Mouse (Mus musculus): ENCODE data around the gene Prpf19.

Gene Prpf19

GRCm38 (mm10) chr19:10896849-10897248 is 1.8 kb downstream of the Prpf19 start:
- no peak for DNase-seq

- no peak for DNase-seq
These were observed 2.5 kb downstream of the Prpf19 start for GRCm38 (mm10) chr19:10897491-10897890.

- peak; percentile 25 for DNase-seq
These were observed 5.3 kb downstream of the Prpf19 start for GRCm38 (mm10) chr19:10900315-10900714.

DNA sequence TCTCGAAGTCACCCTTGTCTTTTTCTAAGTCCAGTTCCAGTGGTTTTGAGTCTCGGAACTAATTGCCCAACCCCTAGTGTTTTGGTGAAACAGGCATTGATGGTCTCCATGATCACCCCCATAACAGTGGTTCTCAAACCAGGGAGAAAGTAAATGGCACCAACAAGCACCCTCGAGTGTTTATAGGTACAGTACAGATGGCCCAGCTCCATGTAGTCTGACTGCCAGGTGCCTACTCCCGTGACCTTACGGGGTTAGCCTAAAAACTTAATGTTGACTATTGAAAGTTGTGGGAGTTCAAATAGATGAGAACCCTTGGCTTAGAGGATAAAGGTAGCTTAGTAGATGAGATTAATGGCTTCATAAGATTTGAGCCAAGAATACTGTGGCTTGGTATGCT is 6.0 kb downstream of the Prpf19 start:
- no peak for DNase-seq

DNA sequence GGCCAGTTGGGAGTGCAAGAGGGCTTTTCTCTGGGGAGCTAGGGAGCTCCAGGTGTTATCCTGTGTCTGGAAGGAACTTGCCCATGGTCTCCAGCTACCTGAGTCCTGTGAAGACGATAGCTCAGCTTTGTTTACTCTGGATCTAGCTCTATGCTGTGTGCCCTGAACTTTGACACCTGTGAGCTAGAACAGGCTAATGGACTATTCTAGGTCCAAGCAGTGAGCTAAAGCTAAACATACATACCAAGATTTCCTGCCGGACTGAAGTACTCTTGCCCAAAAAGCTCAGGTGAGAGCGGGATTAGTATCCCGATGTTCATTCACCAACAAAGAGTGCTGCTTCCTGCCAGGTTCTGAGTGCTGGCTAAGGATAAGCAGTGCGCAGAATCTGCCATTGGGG is 9.5 kb downstream of the Prpf19 start:
- DNase-seq: no peak

DNA sequence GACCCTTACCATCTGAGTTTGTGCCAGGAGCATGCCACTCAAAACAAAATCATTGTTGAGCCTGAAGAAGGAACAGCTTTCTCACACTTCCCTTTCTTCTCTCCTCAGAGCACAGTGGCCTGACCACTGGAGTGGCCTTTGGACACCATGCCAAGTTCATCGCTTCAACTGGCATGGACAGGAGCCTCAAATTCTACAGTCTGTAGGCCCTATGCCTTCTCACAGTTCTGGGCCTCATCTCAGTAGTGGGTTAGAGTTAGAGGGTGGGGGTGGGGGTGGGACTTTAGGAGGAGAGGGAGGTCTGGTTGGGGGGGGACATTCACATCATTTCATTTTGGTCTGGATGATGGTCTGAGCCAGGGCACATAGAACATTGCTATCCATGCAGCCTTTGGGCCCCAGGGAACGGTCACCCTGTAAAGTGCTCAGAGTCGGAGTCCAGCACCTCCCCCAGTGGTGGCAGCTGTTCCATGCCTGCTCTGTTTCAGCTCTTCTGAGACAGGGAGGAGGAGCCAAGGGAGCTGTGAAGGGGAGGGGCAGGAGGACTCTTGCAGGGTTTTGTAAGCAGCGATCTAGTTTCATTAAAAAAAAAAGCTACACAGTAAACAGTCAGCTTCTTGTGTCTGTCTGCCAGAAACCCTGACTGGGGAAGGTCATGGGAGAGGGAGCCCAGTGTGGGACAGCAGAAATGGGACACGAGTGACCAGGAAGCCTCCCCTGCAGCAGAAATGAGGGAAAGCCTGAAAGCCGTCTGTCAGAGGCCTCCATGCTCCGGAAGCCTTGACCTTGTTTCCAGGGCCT is 10.1 kb downstream of the Prpf19 start:
- DNase-seq: peak; percentile 31

DNA sequence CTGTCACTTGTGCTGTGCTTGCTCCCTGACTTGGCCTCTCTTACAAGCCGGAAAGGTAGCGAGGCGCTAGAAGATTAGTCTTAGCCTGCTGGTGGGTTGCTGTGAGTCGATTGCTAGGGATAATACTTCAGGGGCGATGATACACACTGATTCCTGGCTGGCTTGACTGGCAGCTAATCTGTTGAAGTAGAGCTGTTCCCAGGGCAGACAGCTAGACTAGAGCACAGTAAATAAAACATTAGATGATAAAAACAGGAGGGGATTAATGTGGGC is 10.6 kb downstream of the Prpf19 start:
- DNase-seq: no peak

GRCm38 (mm10) chr19:10907891-10908290 is 12.9 kb downstream of the Prpf19 start:
- DNase-seq: peak; percentile 56

GRCm38 (mm10) chr19:10909087-10909721 is 14.2 kb downstream of the Prpf19 start:
- no peak for DNase-seq

GRCm38 (mm10) chr19:10914291-10914690 is 19.3 kb downstream of the Prpf19 start:
- no peak for DNase-seq

GRCm38 (mm10) chr19:10914870-10915269 is 19.8 kb downstream of the Prpf19 start:
- no peak for DNase-seq

DNA sequence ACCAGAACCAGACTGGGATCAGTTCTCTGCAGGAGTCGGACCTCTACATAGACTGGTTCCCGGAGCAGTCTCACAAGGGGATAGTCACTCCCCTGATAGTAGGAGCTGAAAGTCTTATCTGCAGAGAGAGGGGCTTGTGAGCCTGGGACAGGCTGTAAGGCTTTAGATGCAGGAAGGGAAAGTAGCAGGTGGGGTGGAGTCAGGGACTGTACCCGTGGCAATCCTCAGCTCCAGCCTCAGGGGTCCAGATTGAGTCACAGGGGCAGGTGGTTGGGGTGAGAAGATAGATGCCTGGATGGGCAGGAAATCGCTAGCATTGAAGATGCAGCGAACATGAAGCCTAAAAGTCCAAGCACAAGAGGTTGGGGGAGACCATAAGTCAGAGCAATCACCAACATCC is 21.5 kb downstream of the Prpf19 start:
- DNase-seq: no peak

DNA sequence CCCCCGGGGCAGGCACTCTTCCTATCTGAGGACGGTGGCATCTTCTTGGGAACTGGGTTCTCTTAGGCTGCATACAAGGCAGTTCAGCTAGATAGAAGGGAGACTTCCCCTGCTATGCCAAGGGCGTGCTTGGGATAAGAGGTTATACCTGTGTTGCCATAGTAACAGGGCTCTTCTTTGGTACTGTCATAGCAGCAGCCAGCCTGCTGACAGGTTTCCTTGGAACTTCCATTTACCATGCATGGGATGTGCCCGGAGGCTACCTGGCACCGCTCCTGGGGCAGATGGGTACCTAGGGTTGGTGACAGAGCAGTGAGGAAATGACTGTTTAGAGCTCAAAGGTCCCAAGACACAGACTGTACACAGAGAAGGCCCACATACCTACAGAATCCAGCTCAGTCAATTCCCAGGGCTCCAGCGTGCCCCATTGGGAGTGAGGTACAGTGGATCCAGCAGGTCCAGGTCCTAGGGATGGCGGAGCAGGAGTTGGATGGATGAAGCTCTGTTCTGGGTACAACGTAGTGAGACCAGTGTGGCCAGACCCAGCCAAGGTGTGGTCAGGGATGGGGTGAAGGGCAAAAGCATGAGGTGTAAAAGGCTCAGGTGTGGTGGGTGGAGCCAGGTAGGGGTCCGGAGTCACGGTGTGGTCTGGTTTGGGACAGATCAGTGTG is 23.4 kb downstream of the Prpf19 start:
- DNase-seq: no peak

DNA sequence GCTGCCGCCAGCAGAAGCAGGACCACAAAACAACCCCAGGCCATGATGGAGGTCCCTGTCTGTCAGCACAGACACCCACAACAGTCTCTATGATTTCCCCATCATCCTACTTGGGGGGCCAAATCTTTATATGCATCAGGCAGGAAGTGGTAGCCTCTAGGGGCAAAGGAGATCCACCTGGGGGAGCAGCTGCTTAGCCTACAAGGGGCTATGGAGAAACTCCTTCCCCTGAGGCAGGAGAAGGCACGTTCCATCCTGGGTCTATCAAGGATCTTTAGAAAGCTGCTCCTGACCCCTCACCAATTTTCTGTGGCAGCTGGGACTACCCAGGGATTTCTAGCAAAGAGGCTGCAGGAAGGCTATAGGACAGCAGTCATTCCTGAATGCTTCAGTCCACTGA is 25.5 kb downstream of the Prpf19 start, which contains the start of gene Zp1:
Gene Zp1, minus strand, starts transcription at position 101 of the 400 bp plus-strand sequence.
- no peak for DNase-seq

DNA sequence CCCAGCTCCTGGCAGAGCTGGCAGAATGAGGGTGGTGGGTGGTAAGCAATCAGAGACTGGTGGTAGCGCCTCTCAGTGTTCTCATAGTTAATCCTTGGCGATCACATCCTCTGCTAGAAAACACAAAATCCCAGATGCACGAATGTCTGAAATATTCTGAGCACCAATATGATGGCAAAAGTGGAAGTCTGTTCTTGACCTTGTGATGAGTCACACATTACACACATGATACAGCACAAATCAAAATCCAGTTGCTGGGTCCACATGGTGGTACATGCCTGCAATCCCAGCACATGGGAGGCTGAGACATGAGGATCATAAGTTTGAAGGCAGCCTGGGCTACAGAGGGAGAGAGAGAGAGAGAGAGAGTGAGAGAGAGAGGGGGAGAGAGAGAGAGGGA is 26.0 kb downstream of the Prpf19 start:
- no peak for DNase-seq

GRCm38 (mm10) chr19:10924220-10924619 is 29.2 kb downstream of the Prpf19 start:
- no peak for DNase-seq

GRCm38 (mm10) chr19:10926123-10926621 is 31.1 kb downstream of the Prpf19 start:
- no peak for DNase-seq

GRCm38 (mm10) chr19:10926666-10927065 is 31.6 kb downstream of the Prpf19 start:
- DNase-seq: no peak

DNA sequence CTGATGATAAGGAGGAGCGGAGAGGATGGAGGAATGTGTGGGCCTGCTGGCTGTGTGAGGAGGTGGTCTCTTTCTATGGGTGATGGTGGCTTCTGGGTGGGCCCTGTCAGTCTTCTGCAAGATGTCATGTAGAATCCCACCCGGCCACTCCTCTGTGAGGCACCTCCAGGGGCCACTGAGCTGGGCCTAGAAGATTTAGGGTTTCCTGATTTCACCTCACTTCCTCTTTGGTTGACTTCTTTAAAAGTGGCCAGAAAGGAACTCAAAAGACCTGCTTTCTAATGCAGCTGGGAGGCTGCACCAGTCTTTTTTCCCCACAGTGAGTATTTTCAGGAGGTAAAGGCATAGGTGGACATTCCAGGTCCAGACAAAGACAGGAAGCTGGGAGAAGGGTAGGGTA is 35.6 kb downstream of the Prpf19 start:
- no peak for DNase-seq

DNA sequence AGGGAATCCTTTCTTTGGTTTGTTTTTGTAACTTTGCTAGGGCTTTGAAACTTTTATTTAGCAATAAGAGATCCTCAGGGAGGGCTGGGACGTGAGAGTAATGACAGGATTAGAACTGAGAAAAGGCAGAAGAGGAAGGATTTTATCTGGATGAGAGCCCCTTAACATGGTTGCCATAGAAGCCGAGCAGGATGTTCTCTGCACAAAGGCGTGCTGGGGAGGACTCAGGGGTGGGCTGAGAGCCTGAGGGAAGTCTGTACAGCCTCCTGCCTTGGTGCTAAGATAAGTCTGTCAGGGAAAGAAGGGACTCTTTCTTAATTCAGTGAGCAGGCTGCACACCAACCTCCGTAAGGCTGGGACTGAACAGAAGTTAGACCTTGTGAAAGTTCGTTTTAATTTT is 40.0 kb downstream of the Prpf19 start:
- no peak for DNase-seq

GRCm38 (mm10) chr19:10936077-10936476 is 41.0 kb downstream of the Prpf19 start:
- no peak for DNase-seq

DNA sequence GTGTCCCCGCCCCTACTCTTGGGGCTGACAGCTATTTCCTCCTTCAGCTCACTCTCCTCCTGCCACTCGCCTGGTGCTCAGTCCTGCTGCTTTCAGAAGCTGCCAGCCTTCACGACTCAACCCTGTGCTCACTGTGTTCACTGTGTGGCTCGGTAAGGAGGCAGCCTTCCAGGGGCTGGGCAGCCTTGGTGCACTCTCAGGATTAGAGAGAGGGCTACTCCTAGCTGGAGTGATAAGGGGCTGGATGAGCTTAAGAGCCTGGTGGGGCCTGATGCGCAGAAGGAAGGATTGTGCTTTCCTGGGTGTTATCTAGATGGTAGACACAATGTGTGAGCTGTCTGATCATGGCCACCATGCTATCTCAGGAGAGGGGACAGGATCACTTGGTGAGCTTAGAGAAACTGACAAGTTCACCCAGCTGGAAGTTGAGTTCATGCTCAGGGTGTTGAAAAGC is 42.1 kb downstream of the Prpf19 start, which contains the start of gene Ptgdr2:
Gene Ptgdr2, plus strand, starts transcription at position 51 of the 454 bp plus-strand sequence.
- DNase-seq: no peak

DNA sequence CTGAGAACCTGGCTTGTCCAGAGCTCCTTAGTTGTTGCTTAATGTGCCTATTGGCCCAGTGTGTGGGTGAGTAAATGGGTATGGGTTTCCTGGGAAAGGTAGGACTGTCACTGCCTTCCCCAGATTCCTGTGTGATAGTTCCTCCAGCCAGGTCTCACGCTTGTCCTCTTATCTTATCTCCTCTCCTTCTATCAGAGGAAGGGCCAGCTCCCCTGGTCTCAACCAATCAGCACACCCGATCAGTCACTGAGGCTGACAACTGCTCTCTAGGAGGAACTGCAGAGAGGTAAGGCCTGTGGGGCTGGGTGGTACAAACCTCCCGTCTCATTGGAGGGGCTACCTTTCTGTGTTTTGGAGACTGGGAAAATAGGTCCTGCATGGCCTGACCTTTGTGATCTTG is 43.7 kb downstream of the Prpf19 start:
- no peak for DNase-seq

Measured in right cerebral cortex, postnatal 14 days (tissue).